Mouse (Mus musculus): ENCODE measurements around the gene Hmga2.
"Not testable (repeated sequence)": the region's sequence is repeated elsewhere in the genome, so short reads cannot be mapped to it uniquely, and the experiment has no call there.

Gene Hmga2

DNA sequence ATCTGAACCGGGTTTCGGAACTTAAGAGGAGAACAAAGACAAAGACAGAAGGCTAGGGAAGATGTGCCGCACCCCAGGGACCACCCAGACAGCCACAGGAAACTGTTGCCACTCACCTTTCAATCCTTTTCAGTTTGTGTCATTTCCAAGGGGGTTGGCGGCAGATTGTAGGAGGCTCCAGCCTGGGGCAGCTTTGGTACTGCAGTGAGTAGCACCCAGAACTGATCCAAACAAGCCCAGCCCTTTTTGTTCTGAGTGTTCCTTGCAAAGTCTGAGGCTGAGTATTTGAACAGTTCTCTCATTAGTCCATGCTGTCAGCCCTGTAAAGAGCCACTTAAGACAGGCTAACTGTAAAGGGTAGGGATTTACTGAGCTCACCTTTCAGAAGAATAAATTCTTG, 136.9 kb downstream of the Hmga2 start:
- no peak for DNase-seq

GRCm38 (mm10) chr10:120338841-120339240, 137.4 kb downstream of the Hmga2 start:
- DNase-seq = no peak

GRCm38 (mm10) chr10:120338431-120338830, 137.8 kb downstream of the Hmga2 start:
- DNase-seq = not testable (repeated sequence)

- no peak for DNase-seq
Measured at GRCm38 (mm10) chr10:120327946-120328345, 148.3 kb downstream of the Hmga2 start.

DNA sequence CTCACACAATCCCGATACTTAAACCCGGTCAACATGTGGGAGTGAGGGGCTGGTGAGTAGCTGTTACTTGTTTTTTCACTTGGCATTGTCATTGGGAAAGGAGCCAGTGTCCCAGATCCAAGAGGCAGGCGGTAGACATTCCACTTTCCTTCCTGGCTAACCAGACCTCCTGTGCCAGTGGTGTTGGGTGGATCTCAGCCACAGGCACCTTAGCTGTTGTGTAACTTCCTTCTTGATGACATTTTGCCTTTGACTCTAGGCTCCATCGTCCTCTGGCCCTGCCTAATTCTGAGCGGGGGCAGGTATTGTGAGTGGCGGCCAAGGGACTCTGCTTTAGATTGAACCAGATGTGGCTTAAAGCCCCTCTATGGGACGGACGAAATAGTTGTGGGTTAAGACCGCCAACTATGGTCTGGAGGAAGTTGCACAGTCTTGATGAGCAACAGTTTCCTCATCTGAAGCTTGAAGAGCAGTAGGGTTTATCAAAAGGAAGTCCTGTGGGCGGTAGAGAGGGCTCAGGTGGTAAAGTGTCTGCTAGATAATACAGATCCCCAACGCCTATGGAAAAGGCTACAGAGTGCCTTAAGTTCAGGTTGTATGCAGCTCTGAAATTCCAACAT, 152.6 kb downstream of the Hmga2 start:
- no peak for DNase-seq

GRCm38 (mm10) chr10:120322815-120323214, 153.5 kb downstream of the Hmga2 start:
- DNase-seq = no peak

DNA sequence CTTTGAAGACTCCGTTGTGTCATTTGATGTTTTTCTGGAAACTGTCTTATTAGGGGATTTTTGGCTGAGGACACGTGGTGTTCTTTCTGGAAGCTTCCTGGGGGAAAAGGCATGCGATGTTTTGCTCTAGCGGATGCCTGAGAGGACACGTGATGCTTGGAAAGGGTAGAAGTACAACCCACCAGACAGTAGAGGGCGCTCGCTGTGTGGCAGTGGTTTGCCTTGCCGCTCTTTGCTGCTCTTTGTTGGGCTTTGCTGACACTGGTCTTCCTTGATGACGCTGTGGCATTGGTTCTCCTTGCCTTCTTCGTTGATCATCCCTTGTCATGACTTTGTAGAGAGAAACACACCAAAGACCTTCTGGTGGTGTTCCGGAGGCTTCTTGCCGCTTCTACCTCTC, 156.7 kb downstream of the Hmga2 start:
- DNase-seq = no peak
